Mouse (Mus musculus) kidney, adult 11 months (tissue): ENCODE measurements around the gene 2310039H08Rik.

ENCODE experiments used
- DNase-seq: peaks from one replicate; pipeline ENCODE4 v3.0.0; 2022

The 2310039H08Rik gene

GRCm38 (mm10) chr17:46772404-46773277, at the start of gene 2310039H08Rik:
TSS of gene 2310039H08Rik (plus strand) at chr17:46772635.
- DNase-seq: peak; percentile 85

GRCm38 (mm10) chr17:46724477-46725084, 47.9 kb upstream of the 2310039H08Rik start:
- no peak for DNase-seq

- no peak for DNase-seq
These were observed 47.2 kb upstream of the 2310039H08Rik start for GRCm38 (mm10) chr17:46725273-46725672.

GRCm38 (mm10) chr17:46725731-46726645, 46.4 kb upstream of the 2310039H08Rik start:
- DNase-seq: no peak

GRCm38 (mm10) chr17:46727271-46727670, 45.2 kb upstream of the 2310039H08Rik start:
- no peak for DNase-seq

GRCm38 (mm10) chr17:46728021-46728420, 44.4 kb upstream of the 2310039H08Rik start:
- DNase-seq: peak; percentile 56

- no peak for DNase-seq
These were observed 43.9 kb upstream of the 2310039H08Rik start for GRCm38 (mm10) chr17:46728496-46728895.

GRCm38 (mm10) chr17:46728904-46729318, 43.5 kb upstream of the 2310039H08Rik start, which contains the start of gene Gnmt:
TSS of gene Gnmt (minus strand) at chr17:46729168.
- peak; percentile 94 for DNase-seq

GRCm38 (mm10) chr17:46734055-46734454, 38.4 kb upstream of the 2310039H08Rik start:
- no peak for DNase-seq

GRCm38 (mm10) chr17:46735287-46735686, 37.1 kb upstream of the 2310039H08Rik start:
- DNase-seq: no peak

GRCm38 (mm10) chr17:46736160-46736559, 36.3 kb upstream of the 2310039H08Rik start:
- DNase-seq: no peak

- no peak for DNase-seq
These were observed 31.1 kb upstream of the 2310039H08Rik start for GRCm38 (mm10) chr17:46741305-46741704.

GRCm38 (mm10) chr17:46742986-46743385, 29.4 kb upstream of the 2310039H08Rik start:
- peak; percentile 46 for DNase-seq

- DNase-seq: no peak
These were observed 26.9 kb upstream of the 2310039H08Rik start for GRCm38 (mm10) chr17:46745506-46745905.

GRCm38 (mm10) chr17:46747234-46747633, 25.2 kb upstream of the 2310039H08Rik start:
- no peak for DNase-seq

- no peak for DNase-seq
These were observed 24.6 kb upstream of the 2310039H08Rik start for GRCm38 (mm10) chr17:46747806-46748205.

GRCm38 (mm10) chr17:46749282-46749681, 23.2 kb upstream of the 2310039H08Rik start:
- no peak for DNase-seq

GRCm38 (mm10) chr17:46750580-46750979, 21.9 kb upstream of the 2310039H08Rik start:
- DNase-seq: no peak

GRCm38 (mm10) chr17:46751056-46751793, 21.2 kb upstream of the 2310039H08Rik start:
- DNase-seq: no peak

GRCm38 (mm10) chr17:46751794-46752556, 20.5 kb upstream of the 2310039H08Rik start, which contains the start of gene Cnpy3:
TSS of gene Cnpy3 (minus strand) at chr17:46752214.
- DNase-seq: peak; percentile 98

GRCm38 (mm10) chr17:46758753-46759152, 13.7 kb upstream of the 2310039H08Rik start:
- no peak for DNase-seq
